Mouse (Mus musculus) heart, embryonic 13.5 days (tissue): Measurements from ENCODE around the gene 1700028K03Rik. TPM values are rescaled to one million over a fixed set of nuclear protein-coding genes. Genes with fewer than 3 reads are reported as not detected.

Experiments used
- ATAC-seq: fragments of 200-750 bp; cut with Nextera tagmentation; 2 replicates; pipeline ENCODE4 v1.8.0; 2017; ENCODE audit warnings: moderate TSS enrichment; ENCODE audit not compliant: insufficient number of reproducible peaks, low FRiP score, low TSS enrichment; ENCODE audit errors: extremely low read depth
- H3K27ac ChIP-seq: fragments of 300-500 bp; sonication (generic); replicated peaks from 2 replicates; pipeline ENCODE4 v1.5.1; 2015; ENCODE audit warnings: moderate library complexity, mild to moderate bottlenecking, inconsistent platforms
- H3K27me3 ChIP-seq: fragments of 300-500 bp; sonication (generic); replicated peaks from 2 replicates; pipeline ENCODE4 v1.6.1; 2015; ENCODE audit warnings: mild to moderate bottlenecking, inconsistent platforms
- H3K36me3 ChIP-seq: fragments of 300-500 bp; sonication (generic); 2 replicates; pipeline ENCODE4 v1.6.1; 2015; ENCODE audit warnings: mild to moderate bottlenecking, inconsistent platforms
- H3K4me1 ChIP-seq: fragments of 300-500 bp; sonication (generic); 2 replicates; pipeline ENCODE4 v1.6.1; 2015; ENCODE audit warnings: inconsistent platforms
- H3K4me2 ChIP-seq: fragments of 300-500 bp; sonication (generic); 2 replicates; pipeline ENCODE4 v1.6.1; 2015; ENCODE audit warnings: inconsistent platforms, mild to moderate bottlenecking, moderate library complexity
- H3K4me3 ChIP-seq: fragments of 300-500 bp; sonication (generic); 2 replicates; pipeline ENCODE4 v1.5.1; 2015; ENCODE audit warnings: moderate library complexity, mild to moderate bottlenecking, inconsistent platforms
- H3K9ac ChIP-seq: fragments of 300-500 bp; sonication (generic); 2 replicates; pipeline ENCODE4 v1.6.1; 2015; ENCODE audit warnings: inconsistent platforms, mild to moderate bottlenecking, moderate library complexity
- H3K9me3 ChIP-seq: fragments of 300-500 bp; sonication (generic); 2 replicates; pipeline ENCODE4 v1.6.1; 2016; ENCODE audit warnings: inconsistent platforms
- WGBS: fragments of 180-500 bp; shearing (Covaris S2); methylation state at CpG from one replicate; pipeline ENCODE4 v1.1.7; 2015; ENCODE audit warnings: mixed read lengths; 5-methylcytosine and 5-hydroxymethylcytosine counted together
- polyA plus RNA-seq: library from polyadenylated mRNA; unstranded; fragments of >200 nt; fragmentation: Nextera tagmentation; extraction: Ambion mirVana; gene quantifications from 2 replicates; pipeline ENCODE4 v1.2.1, GENCODE M21; 2015

1700028K03Rik gene
- polyA plus RNA-seq, 1 experiment from 2014 or later: 0.08 TPM

DNA sequence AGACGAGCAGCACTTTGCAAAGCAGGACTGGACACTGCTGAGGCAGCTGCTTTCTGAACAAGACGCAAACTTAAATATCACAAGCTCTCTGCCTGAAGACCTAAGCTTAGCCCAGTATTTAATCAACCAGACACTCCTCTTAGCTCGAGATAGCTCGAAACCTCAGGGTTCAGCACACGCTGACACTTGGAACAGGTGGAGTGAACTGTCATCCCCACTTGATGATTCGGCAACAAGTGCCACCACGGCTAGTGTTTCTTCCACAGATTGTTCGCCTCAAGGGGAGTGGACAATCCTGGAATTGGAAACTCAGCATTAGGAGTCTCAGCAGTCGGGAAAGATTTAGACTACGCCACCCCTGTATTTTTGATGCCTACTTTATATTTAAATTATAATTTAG lies 24.0 kb upstream of the 1700028K03Rik start:
- Histone ChIP-seq H3K4me2 (no peak overlapping the region), H3K36me3 (peaks cover 14% of the 10 kb centered on the region; the same call in 1 of the 2 replicates), H3K9me3 (no peaks in the 10 kb centered on the region), H3K4me3 (no peak overlapping the region), H3K9ac (no peak overlapping the region), H3K27me3 (no peaks in the 10 kb centered on the region), H3K27ac (no peak overlapping the region), H3K4me1 (no peaks in the 10 kb centered on the region)
- 73% methylated on average over 10 of the region's 10 CpGs for WGBS
- no peak for ATAC-seq

GRCm38 (mm10) chr5:107511326-107511725 lies 23.2 kb upstream of the 1700028K03Rik start:
- ATAC-seq: no peak
- 59% methylated on average over 2 of the region's 2 CpGs for WGBS
- H3K4me2 ChIP-seq: no peak overlapping the region
- no peaks in the 10 kb centered on the region for H3K4me1 ChIP-seq
- peaks cover 12% of the 10 kb centered on the region; the same call in 1 of the 2 replicates for H3K36me3 ChIP-seq
- no peaks in the 10 kb centered on the region for H3K27me3 ChIP-seq
- H3K9ac ChIP-seq: no peak overlapping the region
- no peaks in the 10 kb centered on the region for H3K9me3 ChIP-seq
- H3K27ac ChIP-seq: no peak overlapping the region
- no peak overlapping the region for H3K4me3 ChIP-seq

DNA sequence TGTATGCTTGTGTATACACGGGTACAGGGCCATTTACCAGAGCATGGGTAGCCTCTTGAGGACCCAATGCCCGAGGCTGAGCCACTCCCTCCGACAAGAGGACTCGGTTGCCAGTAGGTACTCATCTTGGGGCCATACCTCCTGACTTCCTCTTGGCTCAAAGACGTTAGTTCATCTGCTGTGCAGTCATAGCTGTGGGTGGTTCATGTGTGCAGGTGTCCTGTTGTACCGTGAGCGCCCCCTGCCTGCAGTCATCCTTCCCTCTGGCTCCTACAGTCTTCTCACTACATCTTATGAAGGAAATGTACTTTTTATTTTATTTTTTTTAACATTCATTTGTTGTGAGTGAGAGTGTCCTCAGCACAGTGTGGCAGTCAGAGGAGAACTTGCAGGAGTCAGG lies 20.9 kb upstream of the 1700028K03Rik start:
- H3K9ac ChIP-seq: no peak overlapping the region
- no peaks in the 10 kb centered on the region for H3K9me3 ChIP-seq
- no peak for ATAC-seq
- H3K4me2 ChIP-seq: no peak overlapping the region
- no peaks in the 10 kb centered on the region for H3K36me3 ChIP-seq
- H3K27me3 ChIP-seq: no peaks in the 10 kb centered on the region
- H3K27ac ChIP-seq: no peak overlapping the region
- H3K4me3 ChIP-seq: no peak overlapping the region
- H3K4me1 ChIP-seq: no peaks in the 10 kb centered on the region
- 48% methylated on average over 7 of the region's 7 CpGs for WGBS

GRCm38 (mm10) chr5:107515453-107515852 lies 19.1 kb upstream of the 1700028K03Rik start:
- Histone ChIP-seq H3K27ac (no peak overlapping the region), H3K27me3 (no peaks in the 10 kb centered on the region), H3K36me3 (no peaks in the 10 kb centered on the region), H3K9ac (no peak overlapping the region), H3K4me2 (no peak overlapping the region), H3K4me1 (no peaks in the 10 kb centered on the region), H3K4me3 (no peak overlapping the region), H3K9me3 (no peaks in the 10 kb centered on the region)
- ATAC-seq: no peak
- 83% methylated on average over 3 of the region's 3 CpGs for WGBS

GRCm38 (mm10) chr5:107516087-107516486 lies 18.4 kb upstream of the 1700028K03Rik start:
- ATAC-seq: no peak
- Histone ChIP-seq H3K36me3 (no peaks in the 10 kb centered on the region), H3K27me3 (no peaks in the 10 kb centered on the region), H3K4me2 (no peak overlapping the region), H3K9ac (no peak overlapping the region), H3K9me3 (no peaks in the 10 kb centered on the region), H3K4me3 (no peak overlapping the region), H3K4me1 (no peaks in the 10 kb centered on the region), H3K27ac (no peak overlapping the region)
- WGBS: 78% methylated on average over 1 of the region's 1 CpGs

DNA sequence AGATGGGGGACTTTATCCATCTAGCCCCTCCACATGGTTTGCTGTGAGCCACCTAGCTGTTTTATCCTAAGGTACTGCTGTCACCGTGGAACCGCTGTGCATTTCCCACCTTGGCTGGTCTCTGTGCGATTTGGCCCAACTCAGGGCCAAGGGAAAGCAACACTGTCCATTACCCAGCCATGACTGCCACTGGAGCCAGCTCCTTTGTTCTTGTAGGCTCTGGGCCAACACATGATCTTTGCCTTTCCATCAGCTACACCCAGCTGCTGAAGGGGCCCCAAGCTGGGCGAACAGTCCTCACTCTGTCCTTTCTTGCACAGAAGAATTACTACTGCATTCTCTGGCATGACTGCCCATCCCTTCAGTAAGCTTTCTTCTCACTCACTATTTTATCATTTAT lies 15.9 kb upstream of the 1700028K03Rik start:
- Histone ChIP-seq H3K36me3 (no peaks in the 10 kb centered on the region), H3K9me3 (no peaks in the 10 kb centered on the region), H3K9ac (no peak overlapping the region), H3K4me3 (no peak overlapping the region), H3K27ac (no peak overlapping the region), H3K4me1 (no peaks in the 10 kb centered on the region), H3K27me3 (no peaks in the 10 kb centered on the region), H3K4me2 (no peak overlapping the region)
- 88% methylated on average over 4 of the region's 4 CpGs for WGBS
- ATAC-seq: no peak

DNA sequence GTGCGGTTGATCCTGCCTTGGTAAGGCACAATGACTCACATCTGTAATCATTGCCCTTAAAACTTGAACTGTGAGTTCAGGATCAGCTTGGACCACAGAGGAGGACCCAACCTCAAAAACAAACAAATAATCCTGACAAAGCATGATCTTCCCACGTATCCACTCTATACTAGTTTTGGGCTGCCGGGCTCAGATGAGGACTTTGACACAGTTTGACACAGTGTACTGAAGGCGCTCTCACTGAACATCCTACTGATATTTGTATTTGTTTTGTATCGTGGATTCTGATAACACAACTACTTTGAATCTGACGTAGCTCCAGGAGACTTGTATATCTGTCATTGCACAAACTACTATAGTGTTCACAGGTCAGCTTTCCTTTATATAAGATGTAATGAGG lies 13.1 kb upstream of the 1700028K03Rik start:
- Histone ChIP-seq H3K4me1 (no peaks in the 10 kb centered on the region), H3K36me3 (no peaks in the 10 kb centered on the region), H3K9ac (no peak overlapping the region), H3K27ac (no peak overlapping the region), H3K9me3 (no peaks in the 10 kb centered on the region), H3K4me2 (no peak overlapping the region), H3K27me3 (no peaks in the 10 kb centered on the region), H3K4me3 (no peak overlapping the region)
- 81% methylated on average over 6 of the region's 6 CpGs for WGBS
- no peak for ATAC-seq

DNA sequence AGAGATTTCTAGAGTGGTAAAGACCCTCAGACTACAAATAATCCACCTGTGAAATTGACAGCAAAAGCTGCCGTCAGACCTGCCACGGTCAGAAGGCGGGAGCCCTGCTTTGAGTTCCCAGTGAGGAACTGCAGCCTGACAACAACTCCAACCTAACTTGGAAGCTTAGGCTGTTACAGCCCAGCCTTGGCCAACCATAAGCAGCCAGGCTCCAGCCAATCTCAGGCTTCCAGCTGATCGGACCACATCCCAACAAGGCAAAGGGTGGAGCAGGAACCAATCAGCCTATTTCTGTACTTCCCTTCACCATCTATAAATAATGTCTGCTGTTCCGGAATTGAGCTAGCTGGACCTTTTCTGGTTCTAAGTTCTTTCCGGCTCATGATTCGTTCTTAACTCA lies 12.6 kb upstream of the 1700028K03Rik start:
- 64% methylated on average over 7 of the region's 7 CpGs for WGBS
- no peaks in the 10 kb centered on the region for H3K4me1 ChIP-seq
- ATAC-seq: no peak
- no peak overlapping the region for H3K4me3 ChIP-seq
- H3K27me3 ChIP-seq: no peaks in the 10 kb centered on the region
- H3K36me3 ChIP-seq: no peaks in the 10 kb centered on the region
- no peak overlapping the region for H3K9ac ChIP-seq
- H3K27ac ChIP-seq: no peak overlapping the region
- no peaks in the 10 kb centered on the region for H3K9me3 ChIP-seq
- no peak overlapping the region for H3K4me2 ChIP-seq

- H3K27ac ChIP-seq: no peak overlapping the region
- no peak overlapping the region for H3K4me2 ChIP-seq
- no peaks in the 10 kb centered on the region for H3K9me3 ChIP-seq
- no peaks in the 10 kb centered on the region for H3K27me3 ChIP-seq
- no peak overlapping the region for H3K9ac ChIP-seq
- whole genome bisulfite sequencing: 71% methylated on average over 10 of the region's 10 CpGs
- H3K4me1 ChIP-seq: no peaks in the 10 kb centered on the region
- no peaks in the 10 kb centered on the region for H3K36me3 ChIP-seq
- no peak overlapping the region for H3K4me3 ChIP-seq
- no peak for ATAC-seq
Observed at GRCm38 (mm10) chr5:107524281-107524680, 10.2 kb upstream of the 1700028K03Rik start.

DNA sequence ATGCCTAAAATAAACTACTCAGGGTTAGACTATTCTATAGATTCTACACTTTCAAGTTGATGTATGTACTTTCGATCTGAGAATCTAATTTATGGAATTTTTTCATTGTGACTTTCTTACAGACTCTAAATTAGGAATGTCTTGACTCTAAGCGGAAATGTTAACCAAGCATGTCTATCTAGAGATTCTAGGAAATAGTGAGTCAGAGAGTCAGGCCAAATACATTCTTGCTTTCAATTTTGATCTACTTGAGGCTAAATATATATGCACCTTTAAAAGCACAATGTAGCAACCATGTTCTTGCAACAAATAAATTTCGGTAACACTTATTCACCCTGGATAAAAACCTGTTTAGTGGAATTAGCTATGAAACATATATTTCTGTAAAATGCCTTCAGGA lies 5.7 kb upstream of the 1700028K03Rik start:
- Histone ChIP-seq H3K27ac (no peak overlapping the region), H3K4me1 (no peaks in the 10 kb centered on the region), H3K36me3 (no peaks in the 10 kb centered on the region), H3K27me3 (no peaks in the 10 kb centered on the region), H3K4me3 (no peak overlapping the region), H3K9ac (no peak overlapping the region), H3K9me3 (no peaks in the 10 kb centered on the region), H3K4me2 (no peak overlapping the region)
- WGBS: 78% methylated on average over 3 of the region's 3 CpGs
- no peak for ATAC-seq

DNA sequence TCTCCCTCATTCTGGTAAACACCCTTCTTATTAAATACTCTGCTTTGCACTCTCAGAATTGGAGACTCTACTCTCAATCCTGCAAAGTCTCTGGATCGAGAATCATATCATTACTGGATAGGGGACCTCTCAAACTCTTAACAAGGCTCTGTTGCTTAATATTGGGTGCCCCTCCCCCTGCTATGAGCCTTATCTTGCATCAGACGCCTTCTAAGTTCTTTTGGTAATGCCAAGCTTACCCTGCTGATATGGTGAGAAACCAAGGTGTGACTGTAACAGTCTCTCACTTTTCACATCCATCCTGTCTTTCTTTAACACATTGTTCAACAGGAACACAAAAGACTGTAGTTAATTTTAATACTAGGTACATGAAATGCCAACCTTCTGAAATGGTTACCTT lies 919 bp upstream of the 1700028K03Rik start:
- WGBS: 34% methylated on average over 2 of the region's 2 CpGs
- Histone ChIP-seq H3K27me3 (no peaks in the 10 kb centered on the region), H3K27ac (no peak overlapping the region), H3K4me3 (no peak overlapping the region), H3K4me1 (no peaks in the 10 kb centered on the region), H3K36me3 (no peaks in the 10 kb centered on the region), H3K9me3 (no peaks in the 10 kb centered on the region), H3K9ac (no peak overlapping the region), H3K4me2 (no peak overlapping the region)
- ATAC-seq: no peak

GRCm38 (mm10) chr5:107541696-107542095 lies 7.2 kb downstream of the 1700028K03Rik start:
- Histone ChIP-seq H3K9ac (no peak overlapping the region), H3K27ac (no peak overlapping the region), H3K4me3 (no peak overlapping the region), H3K27me3 (no peaks in the 10 kb centered on the region), H3K4me1 (peaks cover 8% of the 10 kb centered on the region), H3K9me3 (no peaks in the 10 kb centered on the region), H3K36me3 (no peaks in the 10 kb centered on the region), H3K4me2 (no peak overlapping the region)
- 44% methylated on average over 7 of the region's 7 CpGs for WGBS
- ATAC-seq: no peak
